Mouse (Mus musculus) liver, postnatal 0 days (tissue): ENCODE results near the gene Irf3.

Source experiments
- CTCF ChIP-seq: sonication (generic); IDR thresholded peaks from 2 replicates; pipeline ENCODE4 v1.5.1; 2016; ENCODE audit warnings: antibody characterized with exemption, low read depth
- EP300 ChIP-seq: IDR thresholded peaks from 2 replicates; pipeline ENCODE4 v1.6.1; 2016; ENCODE audit warnings: antibody characterized with exemption, low read depth, mild to moderate bottlenecking

GRCm38 (mm10) chr7:44983944-44984832, 13.3 kb upstream of the Irf3 start:
- TF ChIP-seq CTCF (no peak; the same call in 1 of the 2 replicates), EP300 (no peak)
